Mouse (Mus musculus) myocyte (in vitro differentiated cells): Measurements from ENCODE around the gene Kif6. TPM values are rescaled to one million over a fixed set of nuclear protein-coding genes. Genes with fewer than 3 reads are reported as not detected.

Experiments
- H3K27me3 ChIP-seq: one replicate; pipeline ENCODE4 v1.6.1; 2011; ENCODE audit not compliant: control insufficient read depth, insufficient read depth, insufficient read length
- H3K36me3 ChIP-seq: one replicate; pipeline ENCODE4 v1.6.1; 2011; ENCODE audit not compliant: control insufficient read depth, insufficient read depth
- H3K4me2 ChIP-seq: one replicate; pipeline ENCODE4 v1.6.1; 2011; ENCODE audit warnings: low read depth, control low read depth
- H3K4me3 ChIP-seq: one replicate; pipeline ENCODE4 v1.5.1; 2011; ENCODE audit warnings: mild to moderate bottlenecking, control low read depth, moderate library complexity
- H3K79me2 ChIP-seq: one replicate; pipeline ENCODE4 v1.6.1; 2011; ENCODE audit not compliant: control insufficient read depth, insufficient read depth
- H3ac ChIP-seq: one replicate; pipeline ENCODE4 v1.6.1; 2011; ENCODE audit not compliant: control insufficient read depth, insufficient read length
- CEBPB ChIP-seq: IDR thresholded peaks from 2 replicates; pipeline ENCODE4 v1.6.1; 2011; ENCODE audit warnings: mild to moderate bottlenecking, moderate library complexity; ENCODE audit not compliant: poor library complexity, insufficient read depth, severe bottlenecking
- E2F4 ChIP-seq: IDR thresholded peaks from one replicate; pipeline ENCODE4 v1.6.1; 2011; ENCODE audit warnings: mild to moderate bottlenecking, control low read depth, moderate library complexity; ENCODE audit not compliant: insufficient read depth
- MAX ChIP-seq: IDR thresholded peaks from one replicate; pipeline ENCODE4 v1.6.1; 2011; ENCODE audit warnings: low read depth, mild to moderate bottlenecking, control low read depth
- MYOD1 ChIP-seq, 3 experiments: IDR thresholded peaks; one replicate each; pipeline ENCODE4 v1.6.1; 2011; ENCODE audit warnings: control low read depth in 2 of 3, low read depth in 2 of 3, mild to moderate bottlenecking in 2 of 3, moderate library complexity in 1 of 3; ENCODE audit not compliant: insufficient read length in 2 of 3, control insufficient read depth in 1 of 3
- MYOG ChIP-seq, 3 experiments: IDR thresholded peaks; one replicate each; pipeline ENCODE4 v1.6.1; 2011; ENCODE audit warnings: control low read depth in 2 of 3, low read depth in 2 of 3, mild to moderate bottlenecking in 2 of 3; ENCODE audit not compliant: insufficient read length in 2 of 3, control insufficient read depth in 1 of 3, insufficient read depth in 1 of 3
- POLR2A ChIP-seq: IDR thresholded peaks from one replicate; pipeline ENCODE4 v1.6.1; 2011; ENCODE audit warnings: low read depth, mild to moderate bottlenecking, control low read depth, moderate library complexity; ENCODE audit not compliant: insufficient read length
- POLR2AphosphoS2 ChIP-seq: IDR thresholded peaks from one replicate; pipeline ENCODE4 v1.6.1; 2011; ENCODE audit warnings: low read depth, control low read depth; ENCODE audit not compliant: insufficient read length
- REST ChIP-seq: IDR thresholded peaks from one replicate; pipeline ENCODE4 v1.6.1; 2011; ENCODE audit warnings: mild to moderate bottlenecking, control low read depth, moderate library complexity; ENCODE audit not compliant: insufficient read depth, insufficient read length
- SRF ChIP-seq: IDR thresholded peaks from one replicate; pipeline ENCODE4 v1.6.1; 2011; ENCODE audit warnings: low read depth; ENCODE audit not compliant: control insufficient read depth, insufficient read length
- TCF12 ChIP-seq: IDR thresholded peaks from one replicate; pipeline ENCODE4 v1.6.1; 2011; ENCODE audit warnings: mild to moderate bottlenecking, control low read depth; ENCODE audit not compliant: poor library complexity, insufficient read depth, severe bottlenecking
- TCF3 ChIP-seq: IDR thresholded peaks from one replicate; pipeline ENCODE4 v1.6.1; 2011; ENCODE audit warnings: low read depth, control low read depth; ENCODE audit not compliant: insufficient read length
- USF1 ChIP-seq: IDR thresholded peaks from one replicate; pipeline ENCODE4 v1.6.1; 2011; ENCODE audit warnings: low read depth, mild to moderate bottlenecking, control low read depth, moderate library complexity
- polyA plus RNA-seq: library from polyadenylated mRNA; unstranded; fragments of >200 nt; fragmentation: generic; extraction: Trizol; gene quantifications from one replicate; pipeline ENCODE4 v1.2.1, GENCODE M21; 2012; ENCODE audit warnings: missing spikeins

Gene Kif6
- polyA plus RNA-seq, 1 experiment, result 0.07 TPM

GRCm38 (mm10) chr17:49791546-49791945 lies 176.6 kb downstream of the Kif6 start:
- Histone ChIP-seq H3K36me3 (no peaks in the 10 kb centered on the region), H3K79me2 (no peaks in the 10 kb centered on the region), H3K4me2 (no peak overlapping the region), H3K4me3 (no peak overlapping the region), H3K27me3 (no peaks in the 10 kb centered on the region), H3ac (no peak overlapping the region)
- TF ChIP-seq TCF3, result no peak
- no peak for TF ChIP-seq SRF
- no peak for TF ChIP-seq REST
- no peak for TF ChIP-seq E2F4
- TF ChIP-seq MAX, result no peak
- no peak for TF ChIP-seq POLR2AphosphoS2
- no peak for TF ChIP-seq TCF12
- no peak for TF ChIP-seq MYOD1 (IDR thresholded peaks at IDR 0.05; ENCODE audit: control insufficient read depth in 1 of 3, insufficient read length in 2 of 3, low read depth in 2 of 3)
- TF ChIP-seq USF1, result no peak
- no peak for TF ChIP-seq MYOG (IDR thresholded peaks at IDR 0.05; ENCODE audit: control insufficient read depth in 1 of 3, insufficient read depth in 1 of 3, insufficient read length in 2 of 3, low read depth in 2 of 3)
- no peak for TF ChIP-seq POLR2A

GRCm38 (mm10) chr17:49792217-49792743 lies 177.3 kb downstream of the Kif6 start:
- no peak overlapping the region for H3ac ChIP-seq
- no peaks in the 10 kb centered on the region for H3K36me3 ChIP-seq
- H3K4me3 ChIP-seq, result no peak overlapping the region
- H3K27me3 ChIP-seq, result no peaks in the 10 kb centered on the region
- no peak for TF ChIP-seq E2F4
- TF ChIP-seq POLR2A, result no peak
- no peak for TF ChIP-seq CEBPB
- no peak for TF ChIP-seq MYOG (IDR thresholded peaks at IDR 0.05; ENCODE audit: control insufficient read depth in 1 of 3, insufficient read depth in 1 of 3, insufficient read length in 2 of 3, low read depth in 2 of 3)
- TF ChIP-seq USF1, result no peak
- TF ChIP-seq SRF, result no peak
- TF ChIP-seq TCF12, result no peak
- no peak for TF ChIP-seq POLR2AphosphoS2
- no peak for TF ChIP-seq REST
- no peak for TF ChIP-seq MYOD1 (IDR thresholded peaks at IDR 0.05; ENCODE audit: control insufficient read depth in 1 of 3, insufficient read length in 2 of 3, low read depth in 2 of 3)
- no peak for TF ChIP-seq TCF3
- TF ChIP-seq MAX, result no peak
- H3K4me2 ChIP-seq, result no peak overlapping the region
- no peaks in the 10 kb centered on the region for H3K79me2 ChIP-seq

- Histone ChIP-seq H3ac (no peak overlapping the region), H3K36me3 (no peaks in the 10 kb centered on the region), H3K27me3 (no peaks in the 10 kb centered on the region), H3K79me2 (no peaks in the 10 kb centered on the region), H3K4me3 (no peak overlapping the region), H3K4me2 (no peak overlapping the region)
- TF ChIP-seq POLR2A (no peak), TCF12 (no peak), USF1 (no peak), POLR2AphosphoS2 (no peak), E2F4 (no peak), TCF3 (no peak), CEBPB (no peak)
These were observed 178.0 kb downstream of the Kif6 start for GRCm38 (mm10) chr17:49792946-49793345.

GRCm38 (mm10) chr17:49793965-49794364 lies 179.0 kb downstream of the Kif6 start:
- Histone ChIP-seq H3ac (no peak overlapping the region), H3K36me3 (no peaks in the 10 kb centered on the region), H3K79me2 (no peaks in the 10 kb centered on the region), H3K4me2 (no peak overlapping the region), H3K27me3 (no peaks in the 10 kb centered on the region), H3K4me3 (no peak overlapping the region)
- TF ChIP-seq CEBPB, result no peak
- no peak for TF ChIP-seq POLR2AphosphoS2
- no peak for TF ChIP-seq SRF
- no peak for TF ChIP-seq MAX
- TF ChIP-seq MYOG (IDR thresholded peaks at IDR 0.05; ENCODE audit: control insufficient read depth in 1 of 3, insufficient read depth in 1 of 3, insufficient read length in 2 of 3, low read depth in 2 of 3), result no peak
- TF ChIP-seq TCF12, result no peak
- no peak for TF ChIP-seq E2F4
- TF ChIP-seq TCF3, result no peak
- TF ChIP-seq POLR2A, result no peak
- TF ChIP-seq USF1, result no peak
- no peak for TF ChIP-seq MYOD1 (IDR thresholded peaks at IDR 0.05; ENCODE audit: control insufficient read depth in 1 of 3, insufficient read length in 2 of 3, low read depth in 2 of 3)

- H3K4me3 ChIP-seq, result no peak overlapping the region
- no peaks in the 10 kb centered on the region for H3K36me3 ChIP-seq
- no peaks in the 10 kb centered on the region for H3K27me3 ChIP-seq
- no peak for TF ChIP-seq TCF12
- TF ChIP-seq TCF3, result no peak
- TF ChIP-seq REST, result no peak
- TF ChIP-seq CEBPB, result no peak
- TF ChIP-seq E2F4, result no peak
- no peak overlapping the region for H3K4me2 ChIP-seq
- H3ac ChIP-seq, result no peak overlapping the region
- no peaks in the 10 kb centered on the region for H3K79me2 ChIP-seq
These were observed 180.3 kb downstream of the Kif6 start for GRCm38 (mm10) chr17:49795241-49795640.
